Mouse (Mus musculus): ENCODE results near the gene Rwdd4a. TPM values are rescaled to one million over a fixed set of nuclear protein-coding genes. Genes with fewer than 3 reads are reported as not detected.

Rwdd4a gene
- polyA plus RNA-seq, 2 experiments from 2014 or later: 15.3 to 27.5 TPM

DNA sequence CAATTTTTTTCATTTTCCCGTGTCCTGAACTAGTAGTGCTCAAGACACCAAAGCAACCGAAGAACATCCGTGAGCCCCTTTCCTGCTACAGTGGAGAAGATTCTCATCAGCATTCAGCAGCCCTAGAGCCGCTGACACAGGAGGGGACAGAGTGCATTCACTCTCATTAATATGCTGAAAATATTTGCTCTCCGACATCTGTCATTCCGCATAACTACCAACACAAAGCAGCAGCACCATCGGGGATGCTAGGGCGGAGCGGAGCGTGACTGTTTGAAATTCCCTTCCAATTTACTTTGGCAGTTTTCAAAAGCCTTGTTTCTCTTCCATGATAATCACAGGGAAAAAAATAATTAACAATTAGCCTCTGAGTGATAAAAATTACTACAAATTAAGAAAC is 56.9 kb downstream of the Rwdd4a start:
- ATAC-seq: no peak

DNA sequence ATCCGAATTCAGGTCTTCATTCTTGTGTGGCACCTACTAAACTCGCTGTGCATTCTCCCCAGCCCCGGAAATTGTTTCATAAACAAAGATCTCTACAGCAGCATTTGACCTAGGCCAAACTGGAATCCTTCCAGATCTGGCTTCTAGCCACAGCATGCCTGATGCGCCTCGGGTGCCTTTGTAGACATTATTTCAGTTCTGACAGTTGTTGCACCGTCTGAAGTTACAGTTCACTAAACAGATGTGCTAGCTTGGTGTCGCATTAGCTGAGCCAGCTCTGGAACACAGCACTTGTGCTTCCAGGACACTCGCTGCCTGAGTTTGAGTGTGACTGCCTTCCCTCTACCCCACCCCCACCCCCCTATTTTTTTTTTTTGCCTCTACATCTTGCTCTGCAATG is 67.2 kb downstream of the Rwdd4a start:
- ATAC-seq: no peak

Other genes with a start within 250 kb of the Rwdd4a start
- gene Stox2, start 87.3 kb upstream of the Rwdd4a start, polyA plus RNA-seq (2017; shearing (Covaris generic)): under 1 TPM; 0.16 TPM
- gene Trappc11, start 194 bp upstream of the Rwdd4a start, polyA plus RNA-seq (2017; shearing (Covaris generic)): 10 to 100 TPM; 21.3 to 27.2 TPM
- 1 to 10 TPM; 7.6 to 7.8 TPM for gene Ing2, start 141.9 kb downstream of the Rwdd4a start, polyA plus RNA-seq (2017; shearing (Covaris generic))
- 10 to 100 TPM; 12.3 to 18.1 TPM for gene Cdkn2aip, start 180.3 kb downstream of the Rwdd4a start, polyA plus RNA-seq (2017; shearing (Covaris generic))

Data from CD4-positive, CD25-positive, alpha-beta regulatory T cell, adult 4 months (primary cell).